Mouse (Mus musculus) hindbrain, embryonic 12.5 days (tissue): ENCODE results near the gene Cirbp. TPM values are rescaled to one million over a fixed set of nuclear protein-coding genes. Genes with fewer than 3 reads are reported as not detected.

Experiments
- ATAC-seq: fragments of 200-750 bp; cut with Nextera tagmentation; 2 replicates; pipeline ENCODE4 v1.8.0; 2017; ENCODE audit warnings: moderate TSS enrichment; ENCODE audit not compliant: low FRiP score
- H3K27ac ChIP-seq: fragments of 300-500 bp; sonication (generic); 2 replicates; pipeline ENCODE4 v1.5.1; 2016; ENCODE audit warnings: mild to moderate bottlenecking
- H3K27me3 ChIP-seq: fragments of 300-500 bp; sonication (generic); 2 replicates; pipeline ENCODE4 v1.6.1; 2016; ENCODE audit warnings: mild to moderate bottlenecking
- H3K36me3 ChIP-seq: fragments of 300-500 bp; sonication (generic); 2 replicates; pipeline ENCODE4 v1.6.1; 2016; ENCODE audit warnings: mild to moderate bottlenecking
- H3K4me1 ChIP-seq: fragments of 300-500 bp; sonication (generic); 2 replicates; pipeline ENCODE4 v1.6.1; 2016
- H3K4me2 ChIP-seq: fragments of 300-500 bp; sonication (generic); replicated peaks from 2 replicates; pipeline ENCODE4 v1.6.1; 2016; ENCODE audit warnings: mild to moderate bottlenecking
- H3K4me3 ChIP-seq: fragments of 300-500 bp; sonication (generic); 2 replicates; pipeline ENCODE4 v1.5.1; 2016; ENCODE audit warnings: mild to moderate bottlenecking
- H3K9ac ChIP-seq: fragments of 300-500 bp; sonication (generic); 2 replicates; pipeline ENCODE4 v1.6.1; 2016; ENCODE audit warnings: mild to moderate bottlenecking, moderate library complexity
- H3K9me3 ChIP-seq: fragments of 300-500 bp; sonication (generic); replicated peaks from 2 replicates; pipeline ENCODE4 v1.6.1; 2016; ENCODE audit warnings: mild to moderate bottlenecking
- WGBS: fragments of 180-500 bp; shearing (Covaris S2); methylation state at CpG from one replicate; pipeline ENCODE4 v1.1.7; 2016; 5-methylcytosine and 5-hydroxymethylcytosine counted together
- polyA plus RNA-seq: library from polyadenylated mRNA; unstranded; fragments of >200 nt; fragmentation: Nextera tagmentation; extraction: Ambion mirVana; gene quantifications from 2 replicates; pipeline ENCODE4 v1.2.1, GENCODE M21; 2016

The Cirbp gene
- polyA plus RNA-seq, result 235 and 271 TPM in 2 replicates

DNA sequence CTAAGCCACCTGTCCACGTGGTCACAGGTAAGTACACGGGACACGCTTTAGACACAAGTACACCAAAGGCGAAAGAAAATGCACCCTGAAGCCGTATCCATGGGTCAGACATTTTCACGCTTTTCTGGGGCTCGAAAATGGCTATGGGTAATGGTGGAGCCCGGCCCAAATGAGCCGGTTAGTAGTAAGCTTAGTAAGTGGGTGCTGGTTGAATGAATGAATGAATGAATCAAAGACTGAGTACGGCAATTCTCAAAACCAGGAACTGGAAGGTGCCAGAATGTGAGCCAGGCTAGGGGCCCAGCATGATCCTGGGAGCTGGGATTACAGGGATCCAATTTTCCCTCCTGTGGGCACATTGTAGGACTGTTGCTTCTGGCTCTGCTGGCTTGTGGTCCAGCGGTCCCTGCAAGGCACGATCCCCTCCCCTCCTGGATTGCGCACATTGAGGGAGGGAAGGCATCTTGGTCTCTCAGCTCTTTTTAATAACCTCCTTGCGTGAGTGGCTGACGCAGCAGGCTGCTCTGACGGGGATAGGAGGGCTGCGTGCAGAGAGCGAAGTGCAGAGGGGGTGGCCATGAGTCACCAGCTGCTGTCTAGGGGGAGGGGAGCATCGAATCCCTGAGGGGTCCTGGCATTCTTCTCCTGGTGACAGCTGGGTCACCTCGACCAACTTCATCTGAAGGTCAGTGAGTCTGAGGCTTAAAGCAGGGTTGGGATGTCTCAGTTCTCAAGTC, at the start of gene Cirbp:
Cirbp (plus strand) TSS at position 594 of the 737 bp plus-strand sequence.
- peak within 1 kb of the TSS; percentile 99 for H3K27ac ChIP-seq
- H3K4me3 ChIP-seq, result peak within 1 kb of the TSS; percentile 94
- H3K27me3 ChIP-seq, result no peaks in the 10 kb centered on the region
- peaks cover 69% of the 10 kb centered on the region for H3K4me1 ChIP-seq
- WGBS, result 13% methylated on average over 20 of the region's 20 CpGs
- 0 out of 2 replicates have a peak, but pooled peaks have one; percentile 5 for ATAC-seq
- peak within 1 kb of the TSS; percentile 99 for H3K9ac ChIP-seq
- peaks cover 14% of the 10 kb centered on the region for H3K36me3 ChIP-seq
- no peaks in the 10 kb centered on the region for H3K9me3 ChIP-seq
- H3K4me2 ChIP-seq, result peak within 1 kb of the TSS; percentile 89

DNA sequence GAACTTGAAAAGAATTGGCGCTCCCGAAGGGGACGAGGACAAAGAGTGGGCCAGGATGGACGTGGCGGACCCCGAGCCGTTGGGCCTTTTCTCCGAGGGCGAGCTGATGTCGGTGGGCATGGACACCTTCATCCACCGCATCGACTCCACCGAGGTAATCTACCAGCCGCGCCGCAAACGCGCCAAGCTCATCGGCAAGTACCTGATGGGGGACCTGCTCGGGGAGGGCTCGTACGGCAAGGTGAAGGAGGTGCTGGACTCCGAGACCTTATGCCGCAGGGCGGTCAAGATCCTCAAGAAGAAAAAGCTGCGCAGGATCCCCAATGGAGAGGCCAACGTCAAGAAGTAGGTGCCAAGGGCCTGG, 49.2 kb upstream of the Cirbp start:
- Histone ChIP-seq H3K36me3 (peaks cover 29% of the 10 kb centered on the region), H3K27ac (peak overlapping the region; percentile 79; the same call in 1 of the 2 replicates), H3K4me2 (peak overlapping the region; percentile 99), H3K4me1 (peaks cover 38% of the 10 kb centered on the region), H3K9me3 (no peaks in the 10 kb centered on the region), H3K9ac (peak overlapping the region; percentile 91), H3K27me3 (no peaks in the 10 kb centered on the region), H3K4me3 (peak overlapping the region; percentile 94)
- WGBS, result under 1% methylated on average over 27 of the region's 27 CpGs
- ATAC-seq, result no peak

DNA sequence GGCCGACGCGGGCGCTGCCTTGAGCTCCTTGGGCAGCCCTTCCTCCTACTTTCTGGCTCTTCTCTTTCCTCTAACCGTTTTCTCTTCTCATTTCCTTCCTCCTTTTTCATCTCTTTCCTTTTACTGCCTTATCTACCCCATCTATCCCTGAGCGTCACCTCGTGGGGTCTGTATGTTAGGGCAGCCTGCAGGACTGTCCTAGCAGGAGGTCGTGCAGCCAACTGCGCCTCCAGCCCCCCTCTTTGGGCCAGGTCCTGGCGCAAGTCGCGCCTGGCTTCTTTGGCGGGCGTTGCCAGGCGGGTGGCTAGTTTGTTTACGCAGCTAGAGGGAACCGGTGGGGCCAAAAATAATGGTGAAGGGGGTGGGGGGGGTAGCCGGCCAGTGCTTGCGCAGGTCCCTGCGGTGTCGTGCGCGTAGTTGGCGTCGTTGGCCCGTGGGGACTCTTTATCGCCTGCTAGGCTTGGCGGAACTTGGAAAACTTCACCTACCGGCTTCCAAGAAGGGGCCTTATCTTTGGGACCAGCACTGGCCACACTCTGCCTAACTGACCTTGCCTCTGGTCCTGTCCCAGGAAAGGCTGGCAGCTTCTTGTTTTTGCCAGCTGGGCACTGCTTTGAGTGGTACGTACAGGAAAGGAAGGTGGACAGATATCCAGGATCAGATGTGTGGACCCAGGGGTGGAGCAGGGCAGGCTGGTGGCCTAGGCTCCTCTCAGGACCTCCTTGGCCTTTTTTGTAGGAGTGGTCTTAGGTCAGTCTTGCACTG, 48.7 kb upstream of the Cirbp start:
- Histone ChIP-seq H3K9ac (peak overlapping the region; percentile 91), H3K27ac (peak overlapping the region; percentile 50), H3K27me3 (no peaks in the 10 kb centered on the region), H3K4me2 (peak overlapping the region; percentile 99), H3K36me3 (peaks cover 34% of the 10 kb centered on the region), H3K4me1 (peaks cover 38% of the 10 kb centered on the region), H3K9me3 (no peaks in the 10 kb centered on the region), H3K4me3 (peak overlapping the region; percentile 94)
- 7% methylated on average over 30 of the region's 30 CpGs for WGBS
- ATAC-seq, result no peak

DNA sequence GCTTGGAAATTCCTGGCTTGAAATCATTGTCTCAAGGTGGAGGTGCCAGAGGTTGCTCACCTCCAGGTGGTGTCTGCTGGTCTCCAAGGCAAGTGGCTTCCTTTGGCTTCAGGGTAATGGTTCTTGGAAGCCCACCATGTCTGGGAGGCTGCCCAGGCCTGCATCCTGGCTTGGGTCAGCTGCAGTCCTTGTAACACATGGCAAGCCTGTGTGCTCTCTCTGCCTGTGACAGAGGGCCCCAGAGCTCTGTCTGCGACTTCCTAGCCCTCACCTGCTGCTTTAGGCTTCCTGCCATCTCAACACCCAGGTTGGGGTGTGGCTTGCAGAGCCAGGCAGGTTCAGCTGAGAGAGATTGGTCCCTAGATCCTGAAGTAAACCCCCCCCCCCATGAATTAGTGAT, 48.0 kb upstream of the Cirbp start:
- Histone ChIP-seq H3K4me2 (peak overlapping the region; percentile 99), H3K36me3 (peaks cover 36% of the 10 kb centered on the region), H3K9me3 (no peaks in the 10 kb centered on the region), H3K27ac (peak overlapping the region; percentile 50; the same call in 1 of the 2 replicates), H3K9ac (peak overlapping the region; percentile 91), H3K27me3 (no peaks in the 10 kb centered on the region), H3K4me3 (peak overlapping the region; percentile 94), H3K4me1 (peaks cover 38% of the 10 kb centered on the region)
- ATAC-seq, result no peak
- WGBS, result 81% methylated on average over 1 of the region's 1 CpGs

DNA sequence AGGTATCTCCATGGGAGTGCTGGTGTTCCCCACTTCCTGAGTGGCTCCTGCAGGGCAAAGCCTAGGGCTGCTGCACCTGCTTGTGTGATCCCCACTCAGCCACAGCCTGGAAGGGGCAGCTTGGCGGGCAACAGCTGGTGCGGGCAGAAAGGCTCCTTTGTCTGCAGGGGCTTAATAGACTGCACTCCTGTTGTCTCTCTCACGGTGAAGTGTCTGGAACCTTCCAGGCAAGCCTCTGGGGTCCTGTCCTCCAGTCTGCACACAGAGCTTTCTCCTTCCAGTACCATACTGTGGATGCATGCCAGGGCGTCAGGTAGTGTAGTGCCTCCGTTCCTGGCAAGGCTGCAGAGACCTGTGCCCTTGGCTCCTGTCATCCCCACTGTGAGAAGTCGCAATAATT, 47.2 kb upstream of the Cirbp start:
- ATAC-seq, result no peak
- H3K4me2 ChIP-seq, result peak overlapping the region; percentile 99
- 58% methylated on average over 6 of the region's 6 CpGs for WGBS
- peak overlapping the region; percentile 94 for H3K4me3 ChIP-seq
- H3K27me3 ChIP-seq, result no peaks in the 10 kb centered on the region
- peaks cover 38% of the 10 kb centered on the region for H3K4me1 ChIP-seq
- peak overlapping the region; percentile 63; the same call in 1 of the 2 replicates for H3K27ac ChIP-seq
- H3K9me3 ChIP-seq, result no peaks in the 10 kb centered on the region
- peaks cover 40% of the 10 kb centered on the region for H3K36me3 ChIP-seq
- H3K9ac ChIP-seq, result peak overlapping the region; percentile 91

DNA sequence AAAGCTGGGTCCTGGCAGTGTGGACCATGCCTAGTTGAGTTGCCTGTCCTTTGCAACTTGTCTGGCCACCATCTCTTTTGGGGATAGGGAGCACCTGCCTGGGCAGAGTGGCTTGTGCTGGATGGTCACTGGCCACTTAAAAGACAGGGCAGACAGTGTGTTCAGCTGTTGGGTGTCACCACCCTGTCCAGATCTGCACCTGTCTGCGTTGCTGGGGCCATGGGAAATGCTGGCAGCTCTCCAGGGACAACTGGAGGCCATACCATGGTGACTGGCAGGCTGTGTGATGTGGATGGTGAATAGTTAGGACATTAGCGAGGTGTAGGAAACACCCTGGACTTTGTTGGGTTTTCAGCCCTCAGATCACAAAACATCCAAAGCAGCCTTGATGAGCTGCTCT, 45.6 kb upstream of the Cirbp start:
- Histone ChIP-seq H3K4me2 (no peak overlapping the region), H3K9ac (no peak overlapping the region), H3K27ac (no peak overlapping the region), H3K4me3 (no peak overlapping the region), H3K4me1 (peaks cover 33% of the 10 kb centered on the region), H3K36me3 (peaks cover 56% of the 10 kb centered on the region), H3K27me3 (no peaks in the 10 kb centered on the region), H3K9me3 (no peaks in the 10 kb centered on the region)
- ATAC-seq, result no peak
- WGBS, result 82% methylated on average over 2 of the region's 2 CpGs

- Histone ChIP-seq H3K9me3 (no peaks in the 10 kb centered on the region), H3K27me3 (no peaks in the 10 kb centered on the region), H3K4me2 (no peak overlapping the region), H3K36me3 (peaks cover 71% of the 10 kb centered on the region), H3K9ac (no peak overlapping the region), H3K4me3 (no peak overlapping the region), H3K4me1 (peaks cover 33% of the 10 kb centered on the region), H3K27ac (no peak overlapping the region)
- no peak for ATAC-seq
- WGBS, result 95% methylated on average over 2 of the region's 2 CpGs
Observed at GRCm38 (mm10) chr10:80121639-80122038, 44.1 kb upstream of the Cirbp start.

- H3K36me3 ChIP-seq, result peaks cover 84% of the 10 kb centered on the region
Observed at GRCm38 (mm10) chr10:80123932-80124562, 41.7 kb upstream of the Cirbp start.

GRCm38 (mm10) chr10:80127920-80128319, 37.9 kb upstream of the Cirbp start:
- no peaks in the 10 kb centered on the region for H3K9me3 ChIP-seq
- H3K27ac ChIP-seq, result no peak overlapping the region; the same call in 1 of the 2 replicates
- H3K9ac ChIP-seq, result 0 out of 2 replicates have a peak overlapping the region, but pooled peaks have one; percentile 20
- peaks cover 9% of the 10 kb centered on the region; the same call in 1 of the 2 replicates for H3K27me3 ChIP-seq
- WGBS, result 95% methylated on average over 8 of the region's 8 CpGs
- H3K4me3 ChIP-seq, result no peak overlapping the region
- peaks cover 91% of the 10 kb centered on the region for H3K36me3 ChIP-seq
- H3K4me2 ChIP-seq, result no peak overlapping the region
- ATAC-seq, result no peak
- peaks cover 16% of the 10 kb centered on the region for H3K4me1 ChIP-seq

More at GRCm38 (mm10) chr10:80123932-80124562, 41.7 kb upstream of the Cirbp start:
- no peak for ATAC-seq
- Histone ChIP-seq H3K4me3 (no peak overlapping the region), H3K27ac (no peak overlapping the region), H3K9me3 (no peaks in the 10 kb centered on the region), H3K27me3 (no peaks in the 10 kb centered on the region), H3K9ac (no peak overlapping the region), H3K4me1 (peaks cover 9% of the 10 kb centered on the region), H3K4me2 (no peak overlapping the region)
- 92% methylated on average over 9 of the region's 9 CpGs for WGBS

- peaks cover 93% of the 10 kb centered on the region for H3K36me3 ChIP-seq
- H3K27ac ChIP-seq, result no peak overlapping the region
- ATAC-seq, result no peak
- H3K4me1 ChIP-seq, result peaks cover 16% of the 10 kb centered on the region
- H3K9ac ChIP-seq, result 0 out of 2 replicates have a peak overlapping the region, but pooled peaks have one; percentile 8
- H3K9me3 ChIP-seq, result no peaks in the 10 kb centered on the region
- H3K4me2 ChIP-seq, result no peak overlapping the region
- WGBS, result 94% methylated on average over 9 of the region's 9 CpGs
- peaks cover 16% of the 10 kb centered on the region; the same call in 1 of the 2 replicates for H3K27me3 ChIP-seq
- H3K4me3 ChIP-seq, result no peak overlapping the region
Observed at GRCm38 (mm10) chr10:80129846-80130245, 35.9 kb upstream of the Cirbp start.

GRCm38 (mm10) chr10:80130403-80131031, 35.3 kb upstream of the Cirbp start:
- no peak overlapping the region for H3K4me3 ChIP-seq

More at GRCm38 (mm10) chr10:80130403-80131031, 35.3 kb upstream of the Cirbp start:
- H3K27me3 ChIP-seq, result peaks cover 23% of the 10 kb centered on the region
- no peak overlapping the region for H3K9ac ChIP-seq
- H3K36me3 ChIP-seq, result peaks cover 93% of the 10 kb centered on the region
- H3K4me1 ChIP-seq, result peaks cover 16% of the 10 kb centered on the region
- no peaks in the 10 kb centered on the region for H3K9me3 ChIP-seq
- no peak overlapping the region for H3K4me2 ChIP-seq
- no peak for ATAC-seq
- WGBS, result 87% methylated on average over 18 of the region's 18 CpGs
- no peak overlapping the region for H3K27ac ChIP-seq
